Mouse (Mus musculus): ENCODE measurements around the gene Trim50. TPM values are rescaled to one million over a fixed set of nuclear protein-coding genes. Genes with fewer than 3 reads are reported as not detected.

Trim50 gene
- polyA plus RNA-seq, 1 experiment from 2014 or later = not detected

DNA sequence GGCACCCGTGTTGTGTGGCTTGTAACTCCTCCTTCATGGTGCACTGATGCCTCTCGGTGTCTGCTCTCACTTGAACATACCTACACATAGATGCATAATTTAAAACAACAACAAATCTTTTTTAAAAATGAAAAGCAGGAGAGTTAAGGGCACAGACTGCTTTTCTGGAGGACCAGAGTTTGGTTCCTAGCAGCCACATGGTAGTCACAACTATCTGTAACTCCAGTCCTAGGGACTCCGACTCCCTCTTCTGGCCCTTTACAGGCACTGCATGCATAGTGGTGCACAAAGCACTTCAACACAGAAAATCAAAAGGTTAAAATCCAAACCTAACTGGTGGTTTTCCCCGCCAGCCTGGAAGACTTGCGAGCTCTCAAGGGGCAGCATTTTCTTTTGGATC is 20.5 kb downstream of the Trim50 start:
- Histone ChIP-seq H3K27me3 (ENCODE audit: insufficient read depth, low read length) (no peaks in the 10 kb centered on the region), H3K36me3 (ENCODE audit: insufficient read depth, low read length) (peaks cover 47% of the 10 kb centered on the region), H3K4me3 (replicated peaks; ENCODE audit: low read depth, low read length) (no peak overlapping the region), H3K4me2 (ENCODE audit: low read length) (no peak overlapping the region), H3K9me3 (replicated peaks; ENCODE audit: low read length) (no peaks in the 10 kb centered on the region), H3K9ac (ENCODE audit: low read depth, low read length) (no peak overlapping the region), H3K4me1 (replicated peaks; ENCODE audit: insufficient read depth, low read length) (peaks cover 6% of the 10 kb centered on the region; the same call in 1 of the 2 replicates), H3K27ac (no peak overlapping the region)
- no peak for ATAC-seq (replicated peaks; ENCODE audit: low FRiP score, low read depth)
- 95% methylated on average over 5 of the region's 5 CpGs for WGBS
- peak; percentile 25; the same call in 1 of the 2 replicates for TF ChIP-seq CTCF (IDR thresholded peaks at IDR 0.05; ENCODE audit: low read depth)
- DNase-seq (ENCODE audit: low spot score) = no peak

DNA sequence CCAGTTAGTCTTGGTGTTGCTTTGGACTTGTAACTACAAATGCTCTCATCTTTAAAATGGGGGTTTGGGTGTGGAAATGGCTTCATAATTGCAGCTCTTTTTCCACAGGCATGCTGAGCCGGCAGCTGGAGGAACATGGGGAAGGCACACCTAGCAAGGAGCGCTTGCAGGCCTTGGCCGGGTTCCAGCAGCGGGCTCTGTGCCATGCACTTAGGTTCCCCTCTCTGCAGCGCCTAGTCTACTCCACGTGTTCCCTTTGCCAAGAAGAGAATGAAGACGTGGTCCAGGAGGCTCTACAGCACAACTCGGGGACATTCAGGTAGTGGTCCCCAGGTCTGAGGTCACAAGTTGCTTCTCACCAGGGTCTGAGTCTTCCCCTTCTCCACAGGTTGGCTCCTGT is 22.1 kb downstream of the Trim50 start:
- Histone ChIP-seq H3K4me1 (replicated peaks; ENCODE audit: insufficient read depth, low read length) (peaks cover 6% of the 10 kb centered on the region; the same call in 1 of the 2 replicates), H3K9ac (ENCODE audit: low read depth, low read length) (no peak overlapping the region), H3K27ac (no peak overlapping the region), H3K36me3 (ENCODE audit: insufficient read depth, low read length) (peaks cover 61% of the 10 kb centered on the region), H3K4me3 (replicated peaks; ENCODE audit: low read depth, low read length) (no peak overlapping the region), H3K9me3 (replicated peaks; ENCODE audit: low read length) (no peaks in the 10 kb centered on the region), H3K4me2 (ENCODE audit: low read length) (no peak overlapping the region), H3K27me3 (ENCODE audit: insufficient read depth, low read length) (no peaks in the 10 kb centered on the region)
- no peak for TF ChIP-seq CTCF (IDR thresholded peaks at IDR 0.05; ENCODE audit: low read depth)
- DNase-seq (ENCODE audit: low spot score) (no peak), ATAC-seq (replicated peaks; ENCODE audit: low FRiP score, low read depth) (no peak)
- WGBS = 71% methylated on average over 8 of the region's 8 CpGs

DNA sequence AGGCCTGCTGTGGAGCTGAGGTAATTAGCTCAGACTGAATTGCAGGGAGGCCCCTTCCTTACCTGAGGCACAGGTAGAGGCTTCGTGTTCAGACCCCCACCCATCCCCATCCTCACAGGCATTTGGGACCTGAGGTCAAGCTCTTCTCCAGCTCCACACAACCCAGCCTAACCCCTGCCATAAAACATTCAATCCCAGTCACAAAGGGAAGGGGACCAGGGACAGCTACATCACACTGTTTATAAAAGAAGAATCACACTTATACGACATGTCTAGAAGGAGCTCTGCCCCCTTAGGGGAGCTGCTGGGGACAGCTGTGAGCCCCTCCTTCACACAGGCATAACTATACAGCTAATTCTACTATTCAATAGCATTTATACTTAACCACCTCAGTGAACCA is 23.2 kb downstream of the Trim50 start:
- ATAC-seq (replicated peaks; ENCODE audit: low FRiP score, low read depth) (no peak), DNase-seq (ENCODE audit: low spot score) (no peak)
- Histone ChIP-seq H3K9ac (ENCODE audit: low read depth, low read length) (no peak overlapping the region), H3K4me3 (replicated peaks; ENCODE audit: low read depth, low read length) (no peak overlapping the region), H3K4me1 (replicated peaks; ENCODE audit: insufficient read depth, low read length) (no peaks in the 10 kb centered on the region), H3K9me3 (replicated peaks; ENCODE audit: low read length) (no peaks in the 10 kb centered on the region), H3K27me3 (ENCODE audit: insufficient read depth, low read length) (no peaks in the 10 kb centered on the region), H3K4me2 (ENCODE audit: low read length) (no peak overlapping the region), H3K27ac (no peak overlapping the region), H3K36me3 (ENCODE audit: insufficient read depth, low read length) (peaks cover 73% of the 10 kb centered on the region)
- 56% methylated on average over 2 of the region's 2 CpGs for WGBS
- no peak for TF ChIP-seq CTCF (IDR thresholded peaks at IDR 0.05; ENCODE audit: low read depth)

DNA sequence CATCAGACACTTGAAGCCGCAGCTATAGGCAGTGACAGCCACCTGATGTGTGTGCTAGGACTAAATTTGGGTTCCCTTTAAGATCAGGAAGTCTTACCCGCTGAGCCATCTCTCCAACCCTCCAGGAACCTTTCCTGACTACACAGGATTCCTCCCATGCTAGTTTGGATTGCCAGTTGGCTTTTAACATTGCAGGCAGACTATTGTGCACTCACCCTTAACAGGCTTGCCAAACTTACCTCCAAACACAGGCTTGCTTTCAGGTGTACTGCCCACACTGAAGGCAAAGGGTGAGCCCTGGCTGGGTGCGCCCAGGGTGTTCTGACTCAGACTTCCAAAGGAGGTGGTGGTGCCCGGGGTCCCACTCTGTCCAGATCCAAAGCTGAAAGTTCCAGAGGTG is 27.6 kb downstream of the Trim50 start:
- no peak for DNase-seq (ENCODE audit: low spot score)
- Histone ChIP-seq H3K4me1 (replicated peaks; ENCODE audit: insufficient read depth, low read length) (no peaks in the 10 kb centered on the region), H3K4me3 (replicated peaks; ENCODE audit: low read depth, low read length) (no peak overlapping the region), H3K9ac (ENCODE audit: low read depth, low read length) (no peak overlapping the region), H3K36me3 (ENCODE audit: insufficient read depth, low read length) (peaks cover 91% of the 10 kb centered on the region), H3K27me3 (ENCODE audit: insufficient read depth, low read length) (no peaks in the 10 kb centered on the region), H3K4me2 (ENCODE audit: low read length) (no peak overlapping the region), H3K9me3 (replicated peaks; ENCODE audit: low read length) (no peaks in the 10 kb centered on the region), H3K27ac (no peak overlapping the region)
- no peak for ATAC-seq (replicated peaks; ENCODE audit: low FRiP score, low read depth)
- TF ChIP-seq CTCF (IDR thresholded peaks at IDR 0.05; ENCODE audit: low read depth) = no peak
- WGBS = 92% methylated on average over 4 of the region's 4 CpGs

DNA sequence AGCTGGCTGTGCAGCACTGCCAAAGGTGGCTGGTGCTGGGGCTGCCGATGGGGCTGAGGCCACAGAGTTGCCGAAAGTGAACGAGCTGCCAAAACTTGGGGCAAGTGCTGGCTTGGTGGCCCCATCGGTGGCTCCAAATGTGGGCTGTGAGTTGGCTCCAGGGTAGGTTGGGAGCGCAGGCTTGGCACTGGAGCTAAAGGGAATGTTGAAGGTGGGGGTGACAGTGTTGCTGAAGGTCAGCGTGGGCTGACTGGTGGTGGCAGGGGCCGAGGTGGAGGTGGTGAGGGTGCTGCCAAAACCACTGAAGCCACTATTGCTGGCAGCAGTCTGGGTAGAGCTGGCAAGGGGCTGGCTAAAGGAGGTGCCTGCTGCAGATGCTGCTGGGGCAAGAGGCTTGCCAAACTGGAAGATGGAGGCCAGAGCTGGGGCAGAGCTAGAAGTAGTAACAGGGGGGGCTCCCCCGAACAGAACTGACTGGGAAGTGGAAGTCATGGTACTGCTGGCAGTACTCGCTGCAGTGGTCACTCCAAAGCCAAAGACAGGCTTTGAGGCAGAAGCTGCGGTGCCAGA is 28.3 kb downstream of the Trim50 start:
- no peaks in the 10 kb centered on the region for H3K4me1 ChIP-seq (replicated peaks; ENCODE audit: insufficient read depth, low read length)
- H3K4me3 ChIP-seq (replicated peaks; ENCODE audit: low read depth, low read length) = no peak overlapping the region
- H3K27ac ChIP-seq = no peak overlapping the region
- peaks cover 86% of the 10 kb centered on the region for H3K36me3 ChIP-seq (ENCODE audit: insufficient read depth, low read length)
- no peaks in the 10 kb centered on the region for H3K27me3 ChIP-seq (ENCODE audit: insufficient read depth, low read length)
- 90% methylated on average over 10 of the region's 10 CpGs for WGBS
- DNase-seq (ENCODE audit: low spot score) = no peak
- H3K9ac ChIP-seq (ENCODE audit: low read depth, low read length) = no peak overlapping the region
- H3K4me2 ChIP-seq (ENCODE audit: low read length) = no peak overlapping the region
- H3K9me3 ChIP-seq (replicated peaks; ENCODE audit: low read length) = no peaks in the 10 kb centered on the region
- no peak for TF ChIP-seq CTCF (IDR thresholded peaks at IDR 0.05; ENCODE audit: low read depth)
- no peak for ATAC-seq (replicated peaks; ENCODE audit: low FRiP score, low read depth)

DNA sequence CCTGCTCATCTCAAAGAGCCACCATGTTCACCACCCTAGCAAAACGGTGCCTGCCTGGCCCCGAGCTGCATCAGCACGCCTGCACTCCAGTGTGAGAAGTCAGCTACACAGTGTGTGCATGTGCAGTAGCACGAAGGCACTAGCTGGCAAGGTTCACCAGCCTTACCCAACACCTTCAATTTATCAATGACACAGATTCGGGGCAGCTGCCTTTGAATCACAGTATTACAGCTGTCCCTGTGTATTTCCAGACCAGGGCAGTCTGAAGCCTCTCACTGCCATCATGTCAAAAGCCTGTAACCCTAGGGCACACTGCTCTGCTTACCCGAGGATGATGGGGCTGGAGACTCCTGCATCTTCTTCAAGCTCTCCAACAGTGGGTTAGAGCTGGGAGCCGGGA is 29.7 kb downstream of the Trim50 start:
- 93% methylated on average over 7 of the region's 7 CpGs for WGBS
- Histone ChIP-seq H3K27me3 (ENCODE audit: insufficient read depth, low read length) (no peaks in the 10 kb centered on the region), H3K27ac (no peak overlapping the region), H3K36me3 (ENCODE audit: insufficient read depth, low read length) (peaks cover 92% of the 10 kb centered on the region), H3K9ac (ENCODE audit: low read depth, low read length) (no peak overlapping the region), H3K4me3 (replicated peaks; ENCODE audit: low read depth, low read length) (no peak overlapping the region), H3K4me2 (ENCODE audit: low read length) (no peak overlapping the region), H3K9me3 (replicated peaks; ENCODE audit: low read length) (no peaks in the 10 kb centered on the region), H3K4me1 (replicated peaks; ENCODE audit: insufficient read depth, low read length) (no peaks in the 10 kb centered on the region)
- ATAC-seq (replicated peaks; ENCODE audit: low FRiP score, low read depth) = no peak
- no peak for TF ChIP-seq CTCF (IDR thresholded peaks at IDR 0.05; ENCODE audit: low read depth)
- no peak for DNase-seq (ENCODE audit: low spot score)

DNA sequence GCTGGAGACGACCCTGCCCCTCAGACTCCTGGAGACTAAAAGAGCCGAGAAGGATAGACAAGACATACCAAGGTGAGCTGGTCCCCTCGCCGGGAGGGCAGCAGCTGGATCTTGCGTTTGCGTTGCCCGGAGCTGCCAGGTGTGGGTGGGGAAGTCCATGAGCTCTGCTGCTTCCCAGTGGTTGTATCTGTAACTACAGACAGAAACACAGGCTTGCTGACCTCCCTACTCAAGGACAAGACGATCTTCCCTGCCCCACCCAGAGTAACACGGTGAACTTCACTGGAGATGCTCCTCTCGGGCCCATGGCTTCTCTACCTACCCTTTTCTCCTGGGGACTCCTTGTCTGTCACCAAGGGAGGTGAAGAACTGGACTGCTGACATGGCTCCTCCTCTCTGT is 30.7 kb downstream of the Trim50 start:
- no peak overlapping the region for H3K9ac ChIP-seq (ENCODE audit: low read depth, low read length)
- no peak for ATAC-seq (replicated peaks; ENCODE audit: low FRiP score, low read depth)
- H3K36me3 ChIP-seq (ENCODE audit: insufficient read depth, low read length) = peaks cover 93% of the 10 kb centered on the region

More for the DNA sequence above, 30.7 kb downstream of the Trim50 start:
- Histone ChIP-seq H3K9me3 (replicated peaks; ENCODE audit: low read length) (no peaks in the 10 kb centered on the region), H3K27me3 (ENCODE audit: insufficient read depth, low read length) (no peaks in the 10 kb centered on the region), H3K4me1 (replicated peaks; ENCODE audit: insufficient read depth, low read length) (no peaks in the 10 kb centered on the region), H3K4me3 (replicated peaks; ENCODE audit: low read depth, low read length) (no peak overlapping the region), H3K4me2 (ENCODE audit: low read length) (no peak overlapping the region), H3K27ac (no peak overlapping the region)
- WGBS = 80% methylated on average over 10 of the region's 10 CpGs
- no peak for TF ChIP-seq CTCF (IDR thresholded peaks at IDR 0.05; ENCODE audit: low read depth)
- no peak for DNase-seq (ENCODE audit: low spot score)
